Mouse (Mus musculus) heart, embryonic 11.5 days (tissue): ENCODE data around the gene Pde4dip. TPM values are rescaled to one million over a fixed set of nuclear protein-coding genes. Genes with fewer than 3 reads are reported as not detected.
A peak's percentile ranks its signal among the peaks of the same experiment; 100 is the strongest.

Experiments
- ATAC-seq: fragments of 200-750 bp; cut with Nextera tagmentation; replicated peaks from 2 replicates; pipeline ENCODE4 v1.8.0; 2017; ENCODE audit warnings: moderate library complexity; ENCODE audit not compliant: insufficient number of reproducible peaks, low FRiP score, low TSS enrichment
- H3K27ac ChIP-seq: fragments of 300-500 bp; sonication (generic); 2 replicates; pipeline ENCODE4 v1.5.1; 2014; ENCODE audit warnings: mild to moderate bottlenecking, low read depth, low read length
- H3K27me3 ChIP-seq: fragments of 300-500 bp; sonication (generic); 2 replicates; pipeline ENCODE4 v1.6.1; 2014; ENCODE audit warnings: mild to moderate bottlenecking, low read length, mixed read lengths; ENCODE audit not compliant: control insufficient read depth, insufficient read depth
- H3K36me3 ChIP-seq: fragments of 300-500 bp; sonication (generic); 2 replicates; pipeline ENCODE4 v1.6.1; 2014; ENCODE audit warnings: mild to moderate bottlenecking, low read length, moderate library complexity, mixed read lengths; ENCODE audit not compliant: control insufficient read depth, insufficient read depth
- H3K4me1 ChIP-seq: fragments of 300-500 bp; sonication (generic); 2 replicates; pipeline ENCODE4 v1.6.1; 2014; ENCODE audit warnings: low read length; ENCODE audit not compliant: control insufficient read depth, insufficient read depth
- H3K4me2 ChIP-seq: fragments of 300-500 bp; sonication (generic); 2 replicates; pipeline ENCODE4 v1.6.1; 2014; ENCODE audit warnings: mild to moderate bottlenecking, moderate library complexity
- H3K4me3 ChIP-seq: fragments of 300-500 bp; sonication (generic); 2 replicates; pipeline ENCODE4 v1.5.1; 2014; ENCODE audit warnings: low read depth, low read length
- H3K9ac ChIP-seq: fragments of 300-500 bp; sonication (generic); 2 replicates; pipeline ENCODE4 v1.6.1; 2014; ENCODE audit warnings: mild to moderate bottlenecking, low read depth, low read length, moderate library complexity
- H3K9me3 ChIP-seq: fragments of 300-500 bp; sonication (generic); replicated peaks from 2 replicates; pipeline ENCODE4 v1.6.1; 2016; ENCODE audit warnings: low read length; ENCODE audit not compliant: control insufficient read depth
- WGBS: fragments of 180-500 bp; shearing (Covaris S2); extraction: QIAGEN DNeasy Blood & Tissue Kit; methylation state at CpG from one replicate; pipeline ENCODE4 v1.1.7; 2014; ENCODE audit not compliant: insufficient replicate concordance; 5-methylcytosine and 5-hydroxymethylcytosine counted together
- polyA plus RNA-seq: library from polyadenylated mRNA; unstranded; fragments of >200 nt; fragmentation: Nextera tagmentation; extraction: Ambion mirVana; gene quantifications from 2 replicates; pipeline ENCODE4 v1.2.1, GENCODE M21; 2014

The Pde4dip gene
- polyA plus RNA-seq, 1 experiment from 2014 or later, result 69.8 TPM

GRCm38 (mm10) chr3:97686372-97687117, 202.0 kb downstream of the Pde4dip start:
- H3K9ac ChIP-seq, result no peak overlapping the region
- no peak overlapping the region for H3K4me2 ChIP-seq
- peaks cover 3% of the 10 kb centered on the region; the same call in 1 of the 2 replicates for H3K36me3 ChIP-seq
- no peaks in the 10 kb centered on the region for H3K9me3 ChIP-seq
- peaks cover 17% of the 10 kb centered on the region; the same call in 1 of the 2 replicates for H3K4me1 ChIP-seq
- no peak for ATAC-seq
- no peak overlapping the region for H3K27ac ChIP-seq
- no peaks in the 10 kb centered on the region for H3K27me3 ChIP-seq
- 72% methylated on average over 4 of the region's 4 CpGs for WGBS
- no peak overlapping the region for H3K4me3 ChIP-seq

- H3K9ac ChIP-seq, result no peak overlapping the region
- H3K27ac ChIP-seq, result peak overlapping the region; percentile 25; the same call in 1 of the 2 replicates
- 5% methylated on average over 16 of the region's 16 CpGs for WGBS
Measured at GRCm38 (mm10) chr3:97683560-97684195, 204.8 kb downstream of the Pde4dip start.

GRCm38 (mm10) chr3:97682576-97682975, 205.9 kb downstream of the Pde4dip start:
- no peak for ATAC-seq
- H3K4me3 ChIP-seq, result peak overlapping the region; percentile 37
- H3K9me3 ChIP-seq, result no peaks in the 10 kb centered on the region
- H3K27me3 ChIP-seq, result peaks cover 2% of the 10 kb centered on the region; the same call in 1 of the 2 replicates
- no peak overlapping the region for H3K27ac ChIP-seq
- peak overlapping the region; percentile 90 for H3K4me2 ChIP-seq
- H3K9ac ChIP-seq, result no peak overlapping the region
- WGBS, result 28% methylated on average over 5 of the region's 5 CpGs
- H3K36me3 ChIP-seq, result no peaks in the 10 kb centered on the region
- peaks cover 14% of the 10 kb centered on the region; the same call in 1 of the 2 replicates for H3K4me1 ChIP-seq

More at GRCm38 (mm10) chr3:97683560-97684195, 204.8 kb downstream of the Pde4dip start:
- Histone ChIP-seq H3K4me1 (peaks cover 14% of the 10 kb centered on the region; the same call in 1 of the 2 replicates), H3K4me2 (peak overlapping the region; percentile 61), H3K36me3 (no peaks in the 10 kb centered on the region), H3K9me3 (no peaks in the 10 kb centered on the region), H3K27me3 (0 out of 2 replicates have a peak, but pooled peaks cover 2% of the 10 kb centered on the region), H3K4me3 (peak overlapping the region; percentile 18)
- 0 out of 2 replicates have a peak, but pooled peaks have one; percentile 33 for ATAC-seq

- Histone ChIP-seq H3K27ac (no peak overlapping the region), H3K4me1 (peaks cover 14% of the 10 kb centered on the region; the same call in 1 of the 2 replicates), H3K36me3 (no peaks in the 10 kb centered on the region), H3K4me2 (peak overlapping the region; percentile 90), H3K9ac (peak overlapping the region; percentile 59; the same call in 1 of the 2 replicates), H3K9me3 (no peaks in the 10 kb centered on the region), H3K27me3 (peaks cover 2% of the 10 kb centered on the region; the same call in 1 of the 2 replicates), H3K4me3 (peak overlapping the region; percentile 37)
- 2% methylated on average over 11 of the region's 11 CpGs for WGBS
- no peak for ATAC-seq
Measured at GRCm38 (mm10) chr3:97682159-97682502, 206.4 kb downstream of the Pde4dip start.

GRCm38 (mm10) chr3:97681321-97682158, 207.0 kb downstream of the Pde4dip start:
- Histone ChIP-seq H3K4me2 (peak overlapping the region; percentile 90), H3K9me3 (no peaks in the 10 kb centered on the region), H3K36me3 (no peaks in the 10 kb centered on the region), H3K4me3 (peak overlapping the region; percentile 37), H3K27ac (no peak overlapping the region), H3K4me1 (peaks cover 14% of the 10 kb centered on the region; the same call in 1 of the 2 replicates), H3K9ac (peak overlapping the region; percentile 59), H3K27me3 (peaks cover 2% of the 10 kb centered on the region; the same call in 1 of the 2 replicates)
- under 1% methylated on average over 33 of the region's 33 CpGs for WGBS
- ATAC-seq, result peak; percentile 15; the same call in 1 of the 2 replicates

GRCm38 (mm10) chr3:97680631-97681320, 207.7 kb downstream of the Pde4dip start:
- Histone ChIP-seq H3K4me2 (peak overlapping the region; percentile 90), H3K9ac (peak overlapping the region; percentile 59), H3K4me3 (peak overlapping the region; percentile 37), H3K27me3 (peaks cover 2% of the 10 kb centered on the region; the same call in 1 of the 2 replicates), H3K36me3 (no peaks in the 10 kb centered on the region), H3K9me3 (no peaks in the 10 kb centered on the region), H3K27ac (0 out of 2 replicates have a peak overlapping the region, but pooled peaks have one; percentile 25), H3K4me1 (peaks cover 14% of the 10 kb centered on the region; the same call in 1 of the 2 replicates)
- 2% methylated on average over 28 of the region's 28 CpGs for WGBS
- ATAC-seq, result peak; percentile 62

- Histone ChIP-seq H3K4me3 (no peak overlapping the region), H3K36me3 (no peaks in the 10 kb centered on the region), H3K27ac (no peak overlapping the region), H3K4me2 (no peak overlapping the region), H3K9ac (no peak overlapping the region), H3K27me3 (peaks cover 2% of the 10 kb centered on the region; the same call in 1 of the 2 replicates), H3K9me3 (no peaks in the 10 kb centered on the region), H3K4me1 (peaks cover 6% of the 10 kb centered on the region; the same call in 1 of the 2 replicates)
- no peak for ATAC-seq
- 83% methylated on average over 3 of the region's 3 CpGs for WGBS
Measured at GRCm38 (mm10) chr3:97678416-97678815, 210.1 kb downstream of the Pde4dip start.
